Mouse (Mus musculus): ENCODE data around the gene Pjvk. TPM values are rescaled to one million over a fixed set of nuclear protein-coding genes. Genes with fewer than 3 reads are reported as not detected.
"Not testable (repeated sequence)": the region's sequence is repeated elsewhere in the genome, so short reads cannot be mapped to it uniquely, and the experiment has no call there.

The Pjvk gene
- not detected for total RNA-seq (2021)
- long read RNA-seq, experiment 1 = 0 reads
- long read RNA-seq, experiment 2 = 0 reads

- DNase-seq = peak; percentile 99
These were observed at the start of gene Pjvk, which contains the start of gene Prkra for GRCm38 (mm10) chr2:76647883-76648570. TSS of gene Pjvk (plus strand) at chr2:76648476. TSS of gene Prkra (minus strand) at chr2:76648015.

GRCm38 (mm10) chr2:76599214-76599613, 49.1 kb upstream of the Pjvk start:
- no peak for DNase-seq

GRCm38 (mm10) chr2:76602256-76602655, 46.0 kb upstream of the Pjvk start:
- no peak for DNase-seq

GRCm38 (mm10) chr2:76606704-76607103, 41.6 kb upstream of the Pjvk start:
- DNase-seq = no peak

- no peak for DNase-seq
These were observed 37.8 kb upstream of the Pjvk start for GRCm38 (mm10) chr2:76610326-76611104.

- DNase-seq = no peak
These were observed 36.3 kb upstream of the Pjvk start for GRCm38 (mm10) chr2:76611996-76612395.

- DNase-seq = peak; percentile 20
These were observed 30.2 kb upstream of the Pjvk start for GRCm38 (mm10) chr2:76618078-76618477.

- DNase-seq = no peak
These were observed 28.1 kb upstream of the Pjvk start for GRCm38 (mm10) chr2:76620188-76620587.

GRCm38 (mm10) chr2:76621724-76622123, 26.6 kb upstream of the Pjvk start:
- no peak for DNase-seq

- not testable (repeated sequence) for DNase-seq
These were observed 26.0 kb upstream of the Pjvk start for GRCm38 (mm10) chr2:76622316-76622715.

- no peak for DNase-seq
These were observed 18.0 kb upstream of the Pjvk start for GRCm38 (mm10) chr2:76630293-76630692.

GRCm38 (mm10) chr2:76631600-76631999, 16.7 kb upstream of the Pjvk start:
- DNase-seq = no peak

GRCm38 (mm10) chr2:76639637-76640036, 8.6 kb upstream of the Pjvk start:
- no peak for DNase-seq

- no peak for DNase-seq
These were observed 4.5 kb upstream of the Pjvk start for GRCm38 (mm10) chr2:76643801-76644200.

- DNase-seq = no peak
These were observed 821 bp upstream of the Pjvk start for GRCm38 (mm10) chr2:76647441-76647869.

GRCm38 (mm10) chr2:76648666-76649141, 428 bp downstream of the Pjvk start:
- peak; percentile 31 for DNase-seq

GRCm38 (mm10) chr2:76653070-76653469, 4.8 kb downstream of the Pjvk start:
- no peak for DNase-seq

- DNase-seq = no peak
These were observed 6.4 kb downstream of the Pjvk start for GRCm38 (mm10) chr2:76654646-76655045.

- DNase-seq = no peak
These were observed 7.2 kb downstream of the Pjvk start for GRCm38 (mm10) chr2:76655444-76655843.

GRCm38 (mm10) chr2:76655982-76656381, 7.7 kb downstream of the Pjvk start:
- DNase-seq = no peak

GRCm38 (mm10) chr2:76658551-76658950, 10.3 kb downstream of the Pjvk start:
- no peak for DNase-seq

- no peak for DNase-seq
These were observed 11.1 kb downstream of the Pjvk start for GRCm38 (mm10) chr2:76659419-76659818.

GRCm38 (mm10) chr2:76665531-76665930, 17.3 kb downstream of the Pjvk start:
- no peak for DNase-seq
